Mouse (Mus musculus) R1 (cell line): ENCODE measurements around the gene Znhit1.

Experiments used
- DNase-seq: peaks from one replicate; pipeline ENCODE4 v3.0.0-alpha.2; 2018; ENCODE audit warnings: low read depth, low spot score

Znhit1 gene

GRCm38 (mm10) chr5:136987934-136988271 lies at the start of gene Znhit1:
Gene Znhit1 (minus strand): TSS chr5:136988021.
- no peak for DNase-seq

GRCm38 (mm10) chr5:137036211-137036610 lies 48.4 kb upstream of the Znhit1 start:
- no peak for DNase-seq

GRCm38 (mm10) chr5:137032641-137033074 lies 44.8 kb upstream of the Znhit1 start:
- peak; percentile 94 for DNase-seq

- peak; percentile 54 for DNase-seq
Observed at GRCm38 (mm10) chr5:137032033-137032421, 44.2 kb upstream of the Znhit1 start.

- peak; percentile 46 for DNase-seq
Observed at GRCm38 (mm10) chr5:137031076-137032032, 43.5 kb upstream of the Znhit1 start.

- DNase-seq = no peak
Observed at GRCm38 (mm10) chr5:137030416-137030810, 42.6 kb upstream of the Znhit1 start.

GRCm38 (mm10) chr5:137029643-137030415 lies 42.0 kb upstream of the Znhit1 start:
- peak; percentile 98 for DNase-seq

- no peak for DNase-seq
Observed at GRCm38 (mm10) chr5:137029273-137029585, 41.4 kb upstream of the Znhit1 start.

GRCm38 (mm10) chr5:137028561-137029272 lies 40.9 kb upstream of the Znhit1 start:
- no peak for DNase-seq

GRCm38 (mm10) chr5:137026092-137026491 lies 38.3 kb upstream of the Znhit1 start, which contains the start of gene Vgf:
Gene Vgf (plus strand): TSS chr5:137026392.
- no peak for DNase-seq

GRCm38 (mm10) chr5:137025132-137025531 lies 37.3 kb upstream of the Znhit1 start:
- DNase-seq = peak; percentile 82

- DNase-seq = peak; percentile 59
Observed at GRCm38 (mm10) chr5:137024318-137024717, 36.5 kb upstream of the Znhit1 start.

GRCm38 (mm10) chr5:137015913-137016312 lies 28.1 kb upstream of the Znhit1 start:
- DNase-seq = no peak

GRCm38 (mm10) chr5:137012401-137012950 lies 24.7 kb upstream of the Znhit1 start:
- DNase-seq = no peak

GRCm38 (mm10) chr5:137009988-137010387 lies 22.2 kb upstream of the Znhit1 start:
- DNase-seq = peak; percentile 80

- DNase-seq = no peak
Observed at GRCm38 (mm10) chr5:137007276-137007675, 19.5 kb upstream of the Znhit1 start.

GRCm38 (mm10) chr5:137000612-137001011 lies 12.8 kb upstream of the Znhit1 start:
- DNase-seq = peak; percentile 85

GRCm38 (mm10) chr5:136999449-136999848 lies 11.6 kb upstream of the Znhit1 start:
- no peak for DNase-seq

- DNase-seq = no peak
Observed at GRCm38 (mm10) chr5:136989801-136990200, 2.0 kb upstream of the Znhit1 start.

- DNase-seq = no peak
Observed at GRCm38 (mm10) chr5:136988420-136988819, 599 bp upstream of the Znhit1 start.

GRCm38 (mm10) chr5:136987138-136987933 lies 485 bp downstream of the Znhit1 start:
- peak; percentile 73 for DNase-seq
